Mouse (Mus musculus) spleen, adult 2 months (tissue): ENCODE results near the gene Ltf. TPM values are rescaled to one million over a fixed set of nuclear protein-coding genes. Genes with fewer than 3 reads are reported as not detected.

Source experiments
- DNase-seq, 2 experiments: peaks; one replicate each; pipeline versions ENCODE4 v3.0.0 to v3.0.0-alpha.2; 2012 to 2021; ENCODE audit warnings: low spot score in 2 of 2, low read depth in 1 of 2
- H3K27ac ChIP-seq: fragments of 200-500 bp; 2 replicates; pipeline ENCODE4 v1.5.1; 2012; ENCODE audit warnings: low read length, inconsistent platforms; ENCODE audit not compliant: insufficient read depth
- H3K27me3 ChIP-seq: fragments of 200-500 bp; 2 replicates; pipeline ENCODE4 v1.6.1; 2012; ENCODE audit warnings: mild to moderate bottlenecking, moderate library complexity, low read length, inconsistent platforms; ENCODE audit not compliant: control insufficient read depth, insufficient read depth
- H3K36me3 ChIP-seq: fragments of 200-500 bp; 2 replicates; pipeline ENCODE4 v1.6.1; 2012; ENCODE audit warnings: mild to moderate bottlenecking, low read length, inconsistent platforms; ENCODE audit not compliant: control insufficient read depth, insufficient read depth
- H3K4me1 ChIP-seq: fragments of 200-500 bp; 2 replicates; pipeline ENCODE4 v1.6.1; 2011; ENCODE audit warnings: inconsistent platforms; ENCODE audit not compliant: control insufficient read depth, insufficient read depth, insufficient read length
- H3K4me3 ChIP-seq: fragments of 200-500 bp; 2 replicates; pipeline ENCODE4 v1.5.1; 2011; ENCODE audit warnings: mild to moderate bottlenecking, inconsistent platforms; ENCODE audit not compliant: insufficient read depth, insufficient read length; ENCODE audit errors: extremely low read depth
- CTCF ChIP-seq: fragments of 200-500 bp; IDR thresholded peaks from 2 replicates; pipeline ENCODE4 v1.5.1; 2011; ENCODE audit warnings: mild to moderate bottlenecking, inconsistent platforms; ENCODE audit not compliant: insufficient read depth, insufficient read length, insufficient replicate concordance; ENCODE audit errors: extremely low read depth
- POLR2A ChIP-seq: fragments of 200-500 bp; IDR thresholded peaks from 2 replicates; pipeline ENCODE4 v1.6.1; 2011; ENCODE audit warnings: low read depth, low read length, inconsistent platforms
- WGBS: fragments of 180-500 bp; shearing (Covaris S2); methylation state at CpG from one replicate; pipeline ENCODE4 v1.1.7; 2018; 5-methylcytosine and 5-hydroxymethylcytosine counted together
- polyA plus RNA-seq: library from polyadenylated mRNA; depleted of rRNA; stranded (reverse); fragments of >200 nt; gene quantifications from 2 replicates; pipeline ENCODE4 v1.2.3, GENCODE M21; 2012

The Ltf gene
- polyA plus RNA-seq, 1 experiment = 12.3 TPM

- no peak overlapping the region for H3K4me3 ChIP-seq
- H3K4me1 ChIP-seq = no peaks in the 10 kb centered on the region
- H3K27me3 ChIP-seq = no peaks in the 10 kb centered on the region
- 79% methylated on average over 3 of the region's 3 CpGs for WGBS
- DNase-seq = no peak
- H3K27ac ChIP-seq = no peak overlapping the region
- TF ChIP-seq CTCF (no peak), POLR2A (no peak)
- H3K36me3 ChIP-seq = no peaks in the 10 kb centered on the region
These were observed 31.0 kb upstream of the Ltf start for GRCm38 (mm10) chr9:110988078-110988477.

- H3K4me3 ChIP-seq = no peak overlapping the region
- H3K27ac ChIP-seq = no peak overlapping the region
- 61% methylated on average over 4 of the region's 4 CpGs for WGBS
- no peaks in the 10 kb centered on the region for H3K36me3 ChIP-seq
- no peak for DNase-seq
- TF ChIP-seq POLR2A (no peak), CTCF (no peak)
- no peaks in the 10 kb centered on the region for H3K4me1 ChIP-seq
- H3K27me3 ChIP-seq = no peaks in the 10 kb centered on the region
These were observed 29.9 kb upstream of the Ltf start for GRCm38 (mm10) chr9:110989141-110989540.

GRCm38 (mm10) chr9:110989543-110989942, 29.5 kb upstream of the Ltf start:
- no peak for DNase-seq
- no peaks in the 10 kb centered on the region for H3K36me3 ChIP-seq
- no peak overlapping the region for H3K27ac ChIP-seq
- no peaks in the 10 kb centered on the region for H3K27me3 ChIP-seq
- no peak overlapping the region for H3K4me3 ChIP-seq
- H3K4me1 ChIP-seq = no peaks in the 10 kb centered on the region
- WGBS = 95% methylated on average over 2 of the region's 2 CpGs
- TF ChIP-seq CTCF = no peak
- no peak for TF ChIP-seq POLR2A

- 67% methylated on average over 6 of the region's 6 CpGs for WGBS
- no peak within 1 kb of the TSS for H3K4me3 ChIP-seq
- DNase-seq = no peak
These were observed 28.9 kb upstream of the Ltf start, which contains the start of gene Rtp3 for GRCm38 (mm10) chr9:110990204-110990603. Gene Rtp3 (minus strand): TSS chr9:110990583.

GRCm38 (mm10) chr9:110993281-110993709, 25.8 kb upstream of the Ltf start:
- 55% methylated on average over 3 of the region's 3 CpGs for WGBS
- Histone ChIP-seq H3K4me1 (peaks cover 2% of the 10 kb centered on the region; the same call in 1 of the 2 replicates), H3K36me3 (no peaks in the 10 kb centered on the region), H3K27me3 (no peaks in the 10 kb centered on the region), H3K27ac (no peak overlapping the region), H3K4me3 (no peak overlapping the region)
- DNase-seq = no peak
- TF ChIP-seq POLR2A (no peak), CTCF (no peak)

More at GRCm38 (mm10) chr9:110990204-110990603, 28.9 kb upstream of the Ltf start, which contains the start of gene Rtp3:
- no peaks in the 10 kb centered on the region for H3K27me3 ChIP-seq
- H3K4me1 ChIP-seq = peaks cover 2% of the 10 kb centered on the region; the same call in 1 of the 2 replicates
- TF ChIP-seq CTCF (no peak), POLR2A (no peak)
- H3K36me3 ChIP-seq = no peaks in the 10 kb centered on the region
- H3K27ac ChIP-seq = no peak within 1 kb of the TSS

- peak overlapping the region; percentile 48; the same call in 1 of the 2 replicates for H3K4me3 ChIP-seq
- 17% methylated on average over 13 of the region's 13 CpGs for WGBS
These were observed 24.3 kb upstream of the Ltf start for GRCm38 (mm10) chr9:110994716-110995172.

GRCm38 (mm10) chr9:110997245-110997644, 21.8 kb upstream of the Ltf start:
- no peak for TF ChIP-seq POLR2A
- peak; percentile 99 for TF ChIP-seq CTCF
- WGBS = 7% methylated on average over 5 of the region's 5 CpGs
- no peak overlapping the region for H3K4me3 ChIP-seq

More at GRCm38 (mm10) chr9:110994716-110995172, 24.3 kb upstream of the Ltf start:
- no peaks in the 10 kb centered on the region for H3K27me3 ChIP-seq
- H3K36me3 ChIP-seq = no peaks in the 10 kb centered on the region
- TF ChIP-seq CTCF (0 out of 2 replicates have a peak, but pooled peaks have one; percentile 15), POLR2A (peak; percentile 26; the same call in 1 of the 2 replicates)
- peak overlapping the region; percentile 24; the same call in 1 of the 2 replicates for H3K27ac ChIP-seq
- H3K4me1 ChIP-seq = peaks cover 2% of the 10 kb centered on the region; the same call in 1 of the 2 replicates
- peak; percentile 72 to 83 for DNase-seq

More at GRCm38 (mm10) chr9:110997245-110997644, 21.8 kb upstream of the Ltf start:
- Histone ChIP-seq H3K36me3 (no peaks in the 10 kb centered on the region), H3K27ac (no peak overlapping the region), H3K27me3 (no peaks in the 10 kb centered on the region), H3K4me1 (peaks cover 2% of the 10 kb centered on the region; the same call in 1 of the 2 replicates)
- peak; percentile 69 to 77 for DNase-seq
